Mouse (Mus musculus) intestine, postnatal 0 days (tissue): ENCODE data around the gene Extl2. TPM values are rescaled to one million over a fixed set of nuclear protein-coding genes. Genes with fewer than 3 reads are reported as not detected.

Source experiments
- ATAC-seq: fragments of 200-750 bp; cut with Nextera tagmentation; 2 replicates; pipeline ENCODE4 v1.8.0; 2017; ENCODE audit warnings: mild to moderate bottlenecking, moderate TSS enrichment, moderate library complexity
- H3K27ac ChIP-seq: fragments of 300-500 bp; sonication (generic); 2 replicates; pipeline ENCODE4 v1.5.1; 2014; ENCODE audit warnings: mild to moderate bottlenecking, low read depth, low read length, moderate library complexity
- H3K27me3 ChIP-seq: fragments of 300-500 bp; sonication (generic); replicated peaks from 2 replicates; pipeline ENCODE4 v1.6.1; 2014; ENCODE audit warnings: low read length, mixed read lengths; ENCODE audit not compliant: control insufficient read depth, insufficient read depth
- H3K36me3 ChIP-seq: fragments of 300-500 bp; sonication (generic); 2 replicates; pipeline ENCODE4 v1.6.1; 2014; ENCODE audit warnings: mild to moderate bottlenecking, moderate library complexity; ENCODE audit not compliant: control insufficient read depth, insufficient read depth
- H3K4me1 ChIP-seq: fragments of 300-500 bp; sonication (generic); replicated peaks from 2 replicates; pipeline ENCODE4 v1.6.1; 2014; ENCODE audit warnings: antibody characterized with exemption, low read length, mixed read lengths; ENCODE audit not compliant: control insufficient read depth, insufficient read depth
- H3K4me2 ChIP-seq: fragments of 300-500 bp; sonication (generic); replicated peaks from 2 replicates; pipeline ENCODE4 v1.6.1; 2014; ENCODE audit warnings: low read depth, mild to moderate bottlenecking, moderate library complexity
- H3K4me3 ChIP-seq: fragments of 300-500 bp; sonication (generic); 2 replicates; pipeline ENCODE4 v1.5.1; 2014; ENCODE audit warnings: low read depth, low read length
- H3K9ac ChIP-seq: fragments of 300-500 bp; sonication (generic); 2 replicates; pipeline ENCODE4 v1.6.1; 2014; ENCODE audit warnings: mild to moderate bottlenecking, low read depth, low read length
- H3K9me3 ChIP-seq: fragments of 300-500 bp; sonication (generic); 2 replicates; pipeline ENCODE4 v1.6.1; 2016; ENCODE audit warnings: mixed run types; ENCODE audit not compliant: control insufficient read depth
- CTCF ChIP-seq: sonication (generic); IDR thresholded peaks from 2 replicates; pipeline ENCODE4 v1.5.1; 2016; ENCODE audit warnings: low read depth, mild to moderate bottlenecking, control low read depth, antibody characterized with exemption, moderate library complexity
- WGBS: fragments of 180-500 bp; shearing (Covaris S2); extraction: QIAGEN DNeasy Blood & Tissue Kit; methylation state at CpG from one replicate; pipeline ENCODE4 v1.1.7; 2014; 5-methylcytosine and 5-hydroxymethylcytosine counted together
- polyA plus RNA-seq: library from polyadenylated mRNA; unstranded; fragments of >200 nt; fragmentation: Nextera tagmentation; extraction: Ambion mirVana; gene quantifications from 2 replicates; pipeline ENCODE4 v1.2.1, GENCODE M21; 2015

Gene Extl2
- polyA plus RNA-seq, 1 experiment from 2014 or later = 10.2 TPM

DNA sequence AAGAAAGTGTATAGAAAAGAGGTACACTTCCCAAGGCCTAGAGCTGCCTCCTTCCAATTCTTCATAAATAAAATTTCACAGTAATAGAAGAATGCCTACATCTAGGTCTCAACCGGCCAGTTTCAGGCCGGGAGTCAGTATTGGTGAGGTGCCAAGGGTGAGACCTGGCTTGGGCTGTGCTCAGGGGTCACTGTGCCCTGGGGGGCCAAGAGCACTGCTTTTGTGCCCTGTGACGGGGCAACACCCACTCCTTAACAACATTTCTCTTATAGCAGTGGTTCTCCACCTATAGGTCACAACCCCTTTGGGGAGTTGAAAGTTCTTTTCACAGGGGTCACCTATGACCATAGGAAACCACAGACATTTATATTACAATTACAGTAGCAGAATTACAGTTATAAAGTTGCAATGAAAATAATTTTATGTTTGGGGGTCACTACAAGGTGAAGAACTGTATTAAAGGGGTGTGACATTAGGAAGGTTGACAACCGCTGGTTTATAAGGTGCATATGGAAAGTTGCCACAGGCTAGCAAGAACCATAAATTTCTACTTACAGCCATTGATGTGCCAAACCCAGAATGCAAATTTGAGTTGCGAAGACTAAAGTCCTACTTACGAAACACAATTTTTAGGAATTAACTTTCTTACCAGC, 26.1 kb downstream of the Extl2 start:
- TF ChIP-seq CTCF = no peak
- H3K4me3 ChIP-seq = no peak overlapping the region
- H3K36me3 ChIP-seq = 0 out of 2 replicates have a peak, but pooled peaks cover 3% of the 10 kb centered on the region
- WGBS = 51% methylated on average over 6 of the region's 6 CpGs
- no peak overlapping the region for H3K4me2 ChIP-seq
- no peak overlapping the region for H3K27ac ChIP-seq
- peak; percentile 56; the same call in 1 of the 2 replicates for ATAC-seq
- H3K9me3 ChIP-seq = no peaks in the 10 kb centered on the region
- no peak overlapping the region for H3K9ac ChIP-seq
- no peaks in the 10 kb centered on the region for H3K4me1 ChIP-seq
- no peaks in the 10 kb centered on the region for H3K27me3 ChIP-seq

DNA sequence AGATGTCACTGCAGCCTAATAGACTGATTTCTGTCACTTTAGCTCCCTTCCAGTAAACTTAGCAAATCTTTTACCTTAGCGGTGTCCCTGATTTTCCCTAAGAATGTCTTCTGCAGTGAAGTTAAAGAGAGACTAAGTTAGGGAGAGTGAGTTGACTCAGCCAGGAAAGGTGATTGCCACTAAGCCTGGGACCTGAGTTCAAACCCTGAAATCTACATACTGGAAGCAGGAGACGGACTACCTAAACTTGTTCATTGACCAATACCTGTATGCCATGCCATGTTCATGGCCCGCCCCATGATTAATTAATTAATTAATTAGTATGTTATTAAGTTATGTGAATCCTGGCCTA, 26.6 kb downstream of the Extl2 start:
- no peaks in the 10 kb centered on the region for H3K4me1 ChIP-seq
- TF ChIP-seq CTCF = peak; percentile 92
- no peaks in the 10 kb centered on the region for H3K27me3 ChIP-seq
- 59% methylated on average over 3 of the region's 3 CpGs for WGBS
- H3K9ac ChIP-seq = no peak overlapping the region
- H3K4me3 ChIP-seq = no peak overlapping the region
- no peak overlapping the region for H3K27ac ChIP-seq
- H3K4me2 ChIP-seq = no peak overlapping the region
- H3K9me3 ChIP-seq = no peaks in the 10 kb centered on the region
- ATAC-seq = 0 out of 2 replicates have a peak, but pooled peaks have one; percentile 8
- H3K36me3 ChIP-seq = no peaks in the 10 kb centered on the region

DNA sequence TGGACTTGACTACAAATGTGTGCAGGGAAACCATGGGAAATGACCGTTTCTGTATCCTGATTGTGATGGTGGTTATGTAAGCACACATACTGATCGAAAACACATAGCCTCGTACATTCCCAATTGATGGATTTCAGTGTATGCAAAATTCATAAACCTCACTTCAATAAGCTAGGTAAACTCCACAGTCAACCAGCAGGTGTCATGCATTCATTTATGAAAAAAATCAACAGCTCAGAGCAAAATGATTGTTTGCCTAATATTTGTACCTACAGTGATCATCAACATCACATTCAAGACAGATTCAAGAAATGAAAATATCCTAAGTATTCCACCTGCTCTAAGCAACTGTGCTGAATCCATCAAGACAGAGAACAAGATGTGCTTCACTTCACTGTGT, 33.5 kb downstream of the Extl2 start:
- H3K27ac ChIP-seq = no peak overlapping the region
- H3K4me1 ChIP-seq = no peaks in the 10 kb centered on the region
- TF ChIP-seq CTCF = peak; percentile 57
- H3K9ac ChIP-seq = no peak overlapping the region
- no peak overlapping the region for H3K4me2 ChIP-seq
- no peak overlapping the region for H3K4me3 ChIP-seq
- no peaks in the 10 kb centered on the region for H3K27me3 ChIP-seq
- H3K36me3 ChIP-seq = no peaks in the 10 kb centered on the region
- no peak for ATAC-seq
- H3K9me3 ChIP-seq = no peaks in the 10 kb centered on the region
- WGBS = 78% methylated on average over 3 of the region's 3 CpGs

DNA sequence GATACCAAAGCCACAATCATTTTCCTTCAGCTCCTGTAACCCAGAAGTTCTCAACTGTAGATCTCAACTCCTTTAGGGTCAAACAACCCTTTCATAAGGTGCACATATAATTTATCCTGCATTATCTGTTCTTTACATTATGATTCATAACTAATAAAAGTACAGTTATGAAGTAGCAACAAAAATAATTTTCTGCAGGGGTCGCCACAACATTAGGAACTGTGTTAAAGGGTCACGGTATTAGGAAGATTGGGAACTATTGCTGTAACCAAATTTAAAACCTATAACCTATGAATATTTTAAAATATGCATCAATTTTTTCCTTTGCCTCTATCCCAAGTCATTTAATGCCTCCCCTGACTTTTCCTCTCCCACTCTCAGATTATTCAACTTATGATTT, 38.7 kb downstream of the Extl2 start:
- no peak overlapping the region for H3K9ac ChIP-seq
- ATAC-seq = no peak
- 81% methylated on average over 2 of the region's 2 CpGs for WGBS
- H3K4me2 ChIP-seq = no peak overlapping the region
- no peak overlapping the region for H3K27ac ChIP-seq
- no peaks in the 10 kb centered on the region for H3K27me3 ChIP-seq
- TF ChIP-seq CTCF = peak; percentile 47
- no peaks in the 10 kb centered on the region for H3K4me1 ChIP-seq
- no peaks in the 10 kb centered on the region for H3K36me3 ChIP-seq
- H3K9me3 ChIP-seq = no peaks in the 10 kb centered on the region
- no peak overlapping the region for H3K4me3 ChIP-seq

DNA sequence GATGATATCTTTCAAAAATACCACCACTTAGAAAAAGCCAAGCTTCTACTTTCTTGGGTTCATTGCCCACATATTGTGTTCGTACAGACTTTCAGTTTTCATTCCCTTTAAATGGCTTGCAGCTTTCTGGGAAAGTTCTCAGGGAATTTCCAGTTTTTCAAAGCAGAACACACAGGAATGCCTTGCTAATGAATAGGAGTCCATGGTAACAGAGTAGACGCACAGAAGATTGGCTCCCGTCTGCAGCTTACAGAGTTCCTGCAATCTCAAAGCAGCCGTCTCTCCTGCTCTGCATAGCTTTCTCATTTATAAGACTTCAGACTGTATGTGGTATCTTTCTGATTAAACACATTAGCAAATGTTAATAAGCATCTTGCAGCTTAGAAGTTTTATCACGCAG, 39.8 kb downstream of the Extl2 start:
- no peak for ATAC-seq
- Histone ChIP-seq H3K4me1 (no peaks in the 10 kb centered on the region), H3K36me3 (no peaks in the 10 kb centered on the region), H3K9me3 (no peaks in the 10 kb centered on the region), H3K9ac (no peak overlapping the region), H3K4me2 (no peak overlapping the region), H3K4me3 (no peak overlapping the region), H3K27me3 (no peaks in the 10 kb centered on the region), H3K27ac (no peak overlapping the region)
- TF ChIP-seq CTCF = no peak
- 61% methylated on average over 5 of the region's 5 CpGs for WGBS

DNA sequence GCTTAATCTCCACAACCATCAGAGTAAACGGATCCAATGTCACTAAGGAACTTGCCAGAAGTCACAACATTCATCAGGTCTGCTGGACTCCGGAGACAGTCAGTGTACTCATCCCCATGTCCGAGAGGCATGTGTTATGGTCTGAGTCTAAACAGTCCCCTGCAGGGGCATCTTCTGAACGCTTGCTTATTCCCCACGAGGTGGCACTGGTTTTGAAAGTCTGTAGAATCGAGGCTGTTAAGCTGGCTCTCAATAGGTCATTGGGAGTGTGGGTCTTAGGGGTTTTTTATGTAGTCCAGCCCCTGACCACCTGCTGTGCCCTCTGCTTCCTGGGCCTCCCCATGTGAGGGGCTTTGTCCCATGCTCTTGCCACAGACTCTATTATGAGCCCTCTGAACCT, 49.8 kb downstream of the Extl2 start:
- Histone ChIP-seq H3K9me3 (no peaks in the 10 kb centered on the region), H3K4me2 (no peak overlapping the region), H3K27me3 (no peaks in the 10 kb centered on the region), H3K9ac (no peak overlapping the region), H3K4me1 (no peaks in the 10 kb centered on the region), H3K36me3 (no peaks in the 10 kb centered on the region), H3K4me3 (no peak overlapping the region), H3K27ac (no peak overlapping the region)
- no peak for TF ChIP-seq CTCF
- 59% methylated on average over 6 of the region's 6 CpGs for WGBS
- no peak for ATAC-seq

DNA sequence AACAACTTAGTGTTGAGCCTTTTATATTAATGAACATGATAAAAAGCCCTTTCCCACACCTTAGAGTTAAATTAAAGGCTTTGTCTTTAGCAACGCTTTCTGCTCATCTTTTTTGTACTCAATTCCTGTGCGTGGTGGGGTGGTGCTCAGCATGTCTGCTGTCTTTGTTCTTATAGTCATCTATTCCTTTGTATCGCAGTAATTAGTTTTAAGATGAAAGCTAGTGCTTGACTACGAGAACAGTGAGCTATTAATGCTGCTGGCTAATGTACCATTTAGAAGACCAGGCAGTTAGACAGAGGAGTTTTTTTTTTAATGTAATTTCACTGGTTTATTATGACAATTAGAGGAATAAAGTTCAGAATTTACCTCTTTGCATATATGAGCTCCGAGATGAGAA, 53.1 kb downstream of the Extl2 start:
- no peak overlapping the region for H3K9ac ChIP-seq
- no peaks in the 10 kb centered on the region for H3K4me1 ChIP-seq
- H3K36me3 ChIP-seq = no peaks in the 10 kb centered on the region
- no peak overlapping the region for H3K27ac ChIP-seq
- H3K4me2 ChIP-seq = no peak overlapping the region
- H3K9me3 ChIP-seq = no peaks in the 10 kb centered on the region
- no peak for ATAC-seq
- WGBS = 86% methylated on average over 5 of the region's 5 CpGs
- no peak for TF ChIP-seq CTCF
- no peak overlapping the region for H3K4me3 ChIP-seq
- H3K27me3 ChIP-seq = no peaks in the 10 kb centered on the region
